Mouse (Mus musculus) hindbrain, embryonic 16.5 days (tissue): ENCODE results near the gene Katnal1. TPM values are rescaled to one million over a fixed set of nuclear protein-coding genes. Genes with fewer than 3 reads are reported as not detected.

Experiments
- ATAC-seq: fragments of 200-750 bp; cut with Nextera tagmentation; 2 replicates; pipeline ENCODE4 v1.8.0; 2017; ENCODE audit warnings: moderate TSS enrichment, moderate library complexity
- H3K27ac ChIP-seq: fragments of 300-500 bp; sonication (generic); 2 replicates; pipeline ENCODE4 v1.5.1; 2014; ENCODE audit warnings: low read depth, mild to moderate bottlenecking, control low read depth, low read length, moderate library complexity
- H3K27me3 ChIP-seq: fragments of 300-500 bp; sonication (generic); replicated peaks from 2 replicates; pipeline ENCODE4 v1.6.1; 2014; ENCODE audit warnings: low read length; ENCODE audit not compliant: control insufficient read depth, insufficient read depth
- H3K36me3 ChIP-seq: fragments of 300-500 bp; sonication (generic); 2 replicates; pipeline ENCODE4 v1.6.1; 2014; ENCODE audit warnings: mild to moderate bottlenecking, low read length, moderate library complexity, mixed read lengths; ENCODE audit not compliant: control insufficient read depth, insufficient read depth
- H3K4me1 ChIP-seq: fragments of 300-500 bp; sonication (generic); 2 replicates; pipeline ENCODE4 v1.6.1; 2014; ENCODE audit warnings: low read depth, low read length; ENCODE audit not compliant: control insufficient read depth, insufficient read depth
- H3K4me2 ChIP-seq: fragments of 300-500 bp; sonication (generic); 2 replicates; pipeline ENCODE4 v1.6.1; 2014; ENCODE audit warnings: mild to moderate bottlenecking, low read length, control low read depth, moderate library complexity
- H3K4me3 ChIP-seq: fragments of 300-500 bp; sonication (generic); 2 replicates; pipeline ENCODE4 v1.5.1; 2014; ENCODE audit warnings: mild to moderate bottlenecking, low read length, control low read depth, moderate library complexity
- H3K9ac ChIP-seq: fragments of 300-500 bp; sonication (generic); 2 replicates; pipeline ENCODE4 v1.6.1; 2014; ENCODE audit warnings: low read depth, mild to moderate bottlenecking, control low read depth, low read length, moderate library complexity
- H3K9me3 ChIP-seq: fragments of 300-500 bp; sonication (generic); 2 replicates; pipeline ENCODE4 v1.6.1; 2014; ENCODE audit warnings: mild to moderate bottlenecking, low read length, moderate library complexity; ENCODE audit not compliant: control insufficient read depth
- WGBS: fragments of 180-500 bp; shearing (Covaris S2); extraction: QIAGEN DNeasy Blood & Tissue Kit; methylation state at CpG from one replicate; pipeline ENCODE4 v1.1.7; 2014; 5-methylcytosine and 5-hydroxymethylcytosine counted together
- polyA plus RNA-seq: library from polyadenylated mRNA; unstranded; fragments of >200 nt; fragmentation: Nextera tagmentation; extraction: Ambion mirVana; gene quantifications from 2 replicates; pipeline ENCODE4 v1.2.1, GENCODE M21; 2015

Katnal1 gene
- polyA plus RNA-seq, 1 experiment from 2014 or later = 41.3 TPM

GRCm38 (mm10) chr5:148936516-148936951, 7.4 kb upstream of the Katnal1 start:
- 92% methylated on average over 3 of the region's 3 CpGs for WGBS
- Histone ChIP-seq H3K27ac (no peak overlapping the region), H3K4me3 (no peak overlapping the region), H3K4me1 (no peaks in the 10 kb centered on the region), H3K36me3 (no peaks in the 10 kb centered on the region), H3K9ac (no peak overlapping the region), H3K4me2 (no peak overlapping the region), H3K27me3 (no peaks in the 10 kb centered on the region), H3K9me3 (no peaks in the 10 kb centered on the region)
- ATAC-seq = no peak

- H3K27me3 ChIP-seq = no peaks in the 10 kb centered on the region
- H3K4me2 ChIP-seq = no peak overlapping the region
- H3K27ac ChIP-seq = no peak overlapping the region
- no peak for ATAC-seq
- H3K9me3 ChIP-seq = no peaks in the 10 kb centered on the region
- 91% methylated on average over 6 of the region's 6 CpGs for WGBS
- H3K36me3 ChIP-seq = no peaks in the 10 kb centered on the region
- H3K4me3 ChIP-seq = no peak overlapping the region
- H3K9ac ChIP-seq = no peak overlapping the region
- H3K4me1 ChIP-seq = no peaks in the 10 kb centered on the region
Measured at GRCm38 (mm10) chr5:148935871-148936270, 6.8 kb upstream of the Katnal1 start.

DNA sequence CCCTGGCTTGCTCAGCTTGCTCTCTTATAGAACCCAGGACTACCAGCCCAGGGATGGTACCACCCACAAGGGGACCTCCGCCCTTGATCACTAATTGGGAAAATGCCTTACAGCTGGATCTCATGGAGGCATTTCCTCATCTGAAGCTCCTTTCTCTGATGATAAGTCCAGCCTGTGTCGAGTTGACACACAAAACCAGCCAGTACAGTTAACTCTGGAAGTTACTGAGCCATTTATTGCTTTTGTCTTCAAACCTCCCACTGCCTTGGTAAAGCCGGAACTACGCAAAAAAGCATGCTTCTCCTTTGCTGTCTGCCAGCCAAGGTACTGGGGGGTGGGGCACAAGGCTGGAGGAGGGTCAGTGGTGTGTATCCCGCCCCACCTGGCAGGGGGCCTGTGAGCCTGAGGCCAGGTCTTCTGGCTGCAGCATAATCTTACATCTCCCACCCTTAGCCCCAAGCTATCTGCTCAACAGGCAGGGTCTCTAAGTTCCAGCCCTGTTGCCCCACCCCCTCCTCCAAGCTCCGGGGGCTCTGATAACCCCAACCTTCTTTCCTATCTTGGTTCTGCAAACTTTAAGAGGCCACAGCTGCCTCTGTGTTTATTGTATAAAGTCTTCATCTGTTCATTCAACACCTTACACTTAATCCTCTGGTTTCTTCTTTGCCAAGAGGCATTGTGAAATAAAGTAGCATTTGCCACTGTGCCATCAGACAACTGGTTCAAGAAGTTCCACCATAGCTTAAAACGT, 6.1 kb upstream of the Katnal1 start:
- ATAC-seq = no peak
- no peaks in the 10 kb centered on the region for H3K4me1 ChIP-seq
- no peak overlapping the region for H3K4me2 ChIP-seq
- no peak overlapping the region for H3K27ac ChIP-seq
- no peaks in the 10 kb centered on the region for H3K27me3 ChIP-seq
- WGBS = 56% methylated on average over 7 of the region's 7 CpGs
- H3K4me3 ChIP-seq = no peak overlapping the region
- no peaks in the 10 kb centered on the region for H3K9me3 ChIP-seq
- no peaks in the 10 kb centered on the region for H3K36me3 ChIP-seq
- H3K9ac ChIP-seq = no peak overlapping the region

GRCm38 (mm10) chr5:148934457-148934856, 5.3 kb upstream of the Katnal1 start:
- H3K4me2 ChIP-seq = no peak overlapping the region
- no peak overlapping the region for H3K4me3 ChIP-seq
- no peak overlapping the region for H3K27ac ChIP-seq
- no peaks in the 10 kb centered on the region for H3K27me3 ChIP-seq
- H3K36me3 ChIP-seq = no peaks in the 10 kb centered on the region
- no peak overlapping the region for H3K9ac ChIP-seq
- no peaks in the 10 kb centered on the region for H3K9me3 ChIP-seq
- H3K4me1 ChIP-seq = no peaks in the 10 kb centered on the region
- no peak for ATAC-seq
- WGBS = 44% methylated on average over 6 of the region's 6 CpGs

DNA sequence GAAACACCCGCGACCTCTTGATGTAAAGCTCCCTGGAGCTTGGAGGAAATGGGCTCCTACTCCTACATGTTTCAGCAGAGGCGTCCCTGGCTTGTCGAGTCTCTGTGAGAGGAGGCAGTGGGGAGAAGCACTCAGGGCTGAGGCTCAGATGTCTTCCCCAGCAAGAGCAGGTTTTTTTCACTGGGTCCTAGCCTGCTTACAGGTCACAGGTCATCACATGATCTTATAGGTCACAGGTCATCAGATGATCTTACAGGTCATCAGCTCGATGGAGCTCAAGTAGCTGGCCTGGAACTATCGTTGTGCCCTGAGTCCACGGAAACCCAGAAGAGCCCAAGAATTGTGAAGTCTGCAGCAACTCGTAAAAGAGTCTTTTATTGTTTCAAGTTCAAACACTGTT, 4.6 kb upstream of the Katnal1 start:
- H3K9ac ChIP-seq = no peak overlapping the region
- H3K9me3 ChIP-seq = no peaks in the 10 kb centered on the region
- H3K36me3 ChIP-seq = no peaks in the 10 kb centered on the region
- WGBS = 76% methylated on average over 8 of the region's 8 CpGs
- H3K4me2 ChIP-seq = no peak overlapping the region
- no peak for ATAC-seq
- peaks cover 4% of the 10 kb centered on the region; the same call in 1 of the 2 replicates for H3K4me1 ChIP-seq
- H3K27me3 ChIP-seq = no peaks in the 10 kb centered on the region
- H3K27ac ChIP-seq = no peak overlapping the region
- H3K4me3 ChIP-seq = no peak overlapping the region

DNA sequence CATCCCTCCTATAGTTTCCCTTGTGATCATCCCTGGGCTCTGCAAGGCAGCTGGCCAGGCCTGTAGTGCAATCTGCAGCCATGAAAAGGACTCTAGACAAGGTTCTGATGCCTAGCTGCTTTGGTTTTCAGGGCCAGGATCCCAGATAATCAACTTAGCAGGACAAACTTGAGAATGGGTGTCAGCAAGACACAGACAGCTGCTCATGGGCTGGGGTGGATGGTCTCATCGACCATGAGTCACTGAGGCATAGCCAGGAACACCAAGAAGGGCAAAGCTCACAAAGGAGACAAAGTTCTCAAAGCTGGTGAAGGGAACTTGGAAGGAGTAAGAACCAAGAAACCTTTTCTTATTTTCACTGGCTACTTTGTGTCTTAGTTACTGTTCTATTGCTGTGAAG, 2.2 kb upstream of the Katnal1 start:
- Histone ChIP-seq H3K9ac (no peak overlapping the region), H3K9me3 (no peaks in the 10 kb centered on the region), H3K4me2 (no peak overlapping the region), H3K4me1 (peaks cover 6% of the 10 kb centered on the region; the same call in 1 of the 2 replicates), H3K36me3 (no peaks in the 10 kb centered on the region), H3K27me3 (no peaks in the 10 kb centered on the region), H3K4me3 (no peak overlapping the region), H3K27ac (no peak overlapping the region)
- ATAC-seq = no peak
- 94% methylated on average over 1 of the region's 1 CpGs for WGBS

GRCm38 (mm10) chr5:148928382-148929115, 571 bp downstream of the Katnal1 start:
- under 1% methylated on average over 69 of the region's 69 CpGs for whole genome bisulfite sequencing
- Histone ChIP-seq H3K27me3 (no peaks in the 10 kb centered on the region), H3K27ac (peak overlapping the region; percentile 96), H3K4me3 (peak overlapping the region; percentile 62), H3K9ac (peak overlapping the region; percentile 90), H3K4me2 (peak overlapping the region; percentile 73), H3K4me1 (peaks cover 6% of the 10 kb centered on the region; the same call in 1 of the 2 replicates), H3K36me3 (no peaks in the 10 kb centered on the region), H3K9me3 (no peaks in the 10 kb centered on the region)
- ATAC-seq = peak; percentile 99

DNA sequence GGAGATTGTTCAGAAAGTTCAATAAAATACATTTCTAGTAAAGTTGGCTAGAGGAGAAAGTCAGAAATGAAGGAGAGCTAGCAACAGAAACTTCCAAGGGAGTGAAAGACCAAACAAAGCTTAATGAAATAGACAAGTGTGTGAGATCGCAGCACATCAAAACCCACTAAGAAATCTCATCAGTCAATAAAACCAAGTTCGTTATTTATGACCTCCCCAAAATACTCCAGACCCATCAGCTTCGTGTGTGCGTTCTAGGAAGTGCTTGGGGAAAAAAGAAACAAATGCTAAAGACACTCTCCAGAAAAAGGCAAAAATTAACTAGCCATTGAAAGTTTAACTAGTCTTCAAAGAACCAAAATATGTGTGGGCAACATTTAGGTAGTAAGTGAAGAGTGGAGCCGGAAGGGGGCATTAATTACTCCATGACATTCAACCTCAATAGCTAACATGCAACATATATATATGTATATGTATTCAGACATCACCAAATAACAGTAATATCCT, 1.4 kb downstream of the Katnal1 start:
- Histone ChIP-seq H3K27me3 (no peaks in the 10 kb centered on the region), H3K9me3 (no peaks in the 10 kb centered on the region), H3K27ac (peak overlapping the region; percentile 96), H3K4me1 (peaks cover 6% of the 10 kb centered on the region; the same call in 1 of the 2 replicates), H3K4me2 (peak overlapping the region; percentile 50), H3K36me3 (no peaks in the 10 kb centered on the region), H3K9ac (peak overlapping the region; percentile 90), H3K4me3 (peak overlapping the region; percentile 62)
- 42% methylated on average over 5 of the region's 5 CpGs for WGBS
- no peak for ATAC-seq

DNA sequence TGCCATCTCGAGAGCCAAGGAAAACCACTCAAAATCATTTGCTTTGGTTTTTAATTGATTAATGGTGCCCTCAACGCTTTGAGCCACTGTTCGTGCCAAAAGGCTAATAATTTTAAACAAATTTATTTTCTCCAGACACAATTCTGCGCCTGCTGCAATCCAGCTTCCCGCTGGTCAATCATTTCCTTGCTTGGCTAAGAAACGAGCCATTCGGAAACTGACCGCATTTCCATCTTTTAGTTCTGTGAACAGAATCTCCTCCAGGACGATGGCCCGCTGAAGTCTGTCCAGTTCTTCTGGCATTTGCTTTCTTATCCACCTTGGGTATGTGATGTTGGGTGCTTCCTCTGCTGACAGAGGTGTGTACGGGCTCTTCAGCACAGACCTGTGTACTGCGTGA, 4.5 kb downstream of the Katnal1 start:
- no peak overlapping the region for H3K9ac ChIP-seq
- no peak overlapping the region for H3K4me2 ChIP-seq
- no peaks in the 10 kb centered on the region for H3K9me3 ChIP-seq
- WGBS = 89% methylated on average over 12 of the region's 12 CpGs
- no peaks in the 10 kb centered on the region for H3K27me3 ChIP-seq
- no peak overlapping the region for H3K4me3 ChIP-seq
- ATAC-seq = no peak
- H3K4me1 ChIP-seq = peaks cover 6% of the 10 kb centered on the region; the same call in 1 of the 2 replicates
- no peak overlapping the region for H3K27ac ChIP-seq
- H3K36me3 ChIP-seq = no peaks in the 10 kb centered on the region; the same call in 1 of the 2 replicates
